Comparison of ENCODE assay signal across 8 mouse cellular contexts in the genomic region with DNA sequence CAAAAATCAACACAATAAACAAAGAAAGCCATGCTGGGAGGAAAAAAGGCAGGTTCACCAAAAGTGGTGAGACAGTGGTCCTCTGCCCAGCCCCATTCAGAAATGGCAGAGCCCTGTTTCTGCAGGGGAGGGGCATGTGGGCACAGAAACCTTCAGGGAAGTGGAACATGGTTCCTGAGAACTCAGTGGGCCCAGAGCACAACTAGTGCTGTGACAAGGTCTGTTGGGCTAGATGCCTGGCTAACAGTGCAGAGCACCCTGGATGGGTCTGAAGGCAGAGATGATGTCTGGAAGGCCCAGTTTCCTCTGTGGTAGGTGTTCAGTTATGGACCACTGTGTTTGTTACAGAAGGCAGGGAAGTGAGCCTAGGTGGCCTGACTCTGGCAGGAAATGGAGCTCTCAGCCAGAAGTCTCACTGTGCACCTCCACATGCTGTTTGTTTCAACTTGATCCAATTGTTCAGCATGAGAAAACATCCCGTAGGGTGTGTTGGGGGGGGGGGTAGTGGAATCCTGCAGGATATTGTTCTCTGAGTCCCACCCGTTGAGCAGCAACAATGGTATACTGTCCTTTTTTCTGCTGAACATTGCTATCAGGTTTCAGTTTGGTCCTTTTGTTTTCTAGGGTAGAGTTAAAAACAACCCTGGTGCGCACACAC.
DNase-seq lines count a peak whose midpoint lies in the region; ATAC-seq and TF ChIP-seq lines count a peak whose summit lies in the region.

No protein-coding gene starts in this region.

- no peak for ATAC-seq in lung, embryonic 15.5 days (ENCODE audit: borderline replicate concordance, extremely low read depth, low FRiP score, low TSS enrichment)
- ATAC-seq in embryonic facial prominence, embryonic 13.5 days (ENCODE audit: insufficient number of reproducible peaks, insufficient read depth, low FRiP score, low TSS enrichment, low read depth) = no peak
- peak; percentile 20 for ATAC-seq in heart, postnatal 0 days (ENCODE audit: insufficient read depth, low read depth)
- ATAC-seq in neural tube, embryonic 13.5 days (ENCODE audit: low read depth) = peak; percentile 45

- no peaks in the 10 kb centered on the region for H3K27me3 ChIP-seq in lung, embryonic 15.5 days
- no peaks in the 10 kb centered on the region for H3K27me3 ChIP-seq in embryonic facial prominence, embryonic 13.5 days
- no peaks in the 10 kb centered on the region for H3K27me3 ChIP-seq in heart, postnatal 0 days (ENCODE audit: control insufficient read depth, insufficient read depth, low read length)
- no peaks in the 10 kb centered on the region for H3K27me3 ChIP-seq in neural tube, embryonic 13.5 days

- no peak for DNase-seq in lung, adult 18-20 months
- no peak for DNase-seq in heart, postnatal 0 days (ENCODE audit: low spot score)
- DNase-seq in frontal cortex, postnatal 14 days (ENCODE audit: low spot score in 2 of 2) = no peak
- DNase-seq in layer of hippocampus, postnatal 25 days (ENCODE audit: extremely low spot score in 1 of 2, low spot score in 1 of 2) = no peak
- no peak for DNase-seq in right cerebral cortex, postnatal 4 days

- H3K9me3 ChIP-seq in lung, embryonic 15.5 days = no peaks in the 10 kb centered on the region
- H3K9me3 ChIP-seq in embryonic facial prominence, embryonic 13.5 days = no peaks in the 10 kb centered on the region
- no peaks in the 10 kb centered on the region for H3K9me3 ChIP-seq in heart, postnatal 0 days (replicated peaks; ENCODE audit: control insufficient read depth, low read length)
- H3K9me3 ChIP-seq in neural tube, embryonic 13.5 days = no peaks in the 10 kb centered on the region

- WGBS in lung, embryonic 15.5 days = 67% methylated on average over 3 of the region's 3 CpGs
- WGBS in embryonic facial prominence, embryonic 13.5 days = 30% methylated on average over 3 of the region's 3 CpGs
- WGBS in heart, postnatal 0 days = 62% methylated on average over 3 of the region's 3 CpGs
- WGBS in neural tube, embryonic 13.5 days = 8% methylated on average over 3 of the region's 3 CpGs

- no peaks in the 10 kb centered on the region for H3K36me3 ChIP-seq in lung, embryonic 15.5 days
- no peaks in the 10 kb centered on the region for H3K36me3 ChIP-seq in embryonic facial prominence, embryonic 13.5 days
- no peaks in the 10 kb centered on the region for H3K36me3 ChIP-seq in heart, postnatal 0 days (replicated peaks; ENCODE audit: control insufficient read depth, insufficient read depth, low read length)
- no peaks in the 10 kb centered on the region for H3K36me3 ChIP-seq in neural tube, embryonic 13.5 days

- no peak overlapping the region for H3K9ac ChIP-seq in lung, embryonic 15.5 days
- no peak overlapping the region for H3K9ac ChIP-seq in embryonic facial prominence, embryonic 13.5 days
- H3K9ac ChIP-seq in heart, postnatal 0 days (replicated peaks; ENCODE audit: low read depth, low read length) = no peak overlapping the region
- 0 out of 2 replicates have a peak overlapping the region, but pooled peaks have one; percentile 27 for H3K9ac ChIP-seq in neural tube, embryonic 13.5 days

- no peak overlapping the region for H3K4me3 ChIP-seq in lung, embryonic 15.5 days
- H3K4me3 ChIP-seq in embryonic facial prominence, embryonic 13.5 days = no peak overlapping the region
- no peak overlapping the region for H3K4me3 ChIP-seq in heart, postnatal 0 days (ENCODE audit: low read depth, low read length)
- no peak overlapping the region for H3K4me3 ChIP-seq in neural tube, embryonic 13.5 days

- peak overlapping the region; percentile 70 for H3K27ac ChIP-seq in lung, embryonic 15.5 days
- H3K27ac ChIP-seq in embryonic facial prominence, embryonic 13.5 days = peak overlapping the region; percentile 60
- peak overlapping the region; percentile 82 for H3K27ac ChIP-seq in heart, postnatal 0 days (ENCODE audit: low read depth)
- peak overlapping the region; percentile 83 for H3K27ac ChIP-seq in neural tube, embryonic 13.5 days (replicated peaks)

- no peak for TF ChIP-seq EP300 in heart, postnatal 0 days (IDR thresholded peaks at IDR 0.05; ENCODE audit: low read depth)

- peaks cover 36% of the 10 kb centered on the region for H3K4me1 ChIP-seq in lung, embryonic 15.5 days
- peaks cover 29% of the 10 kb centered on the region for H3K4me1 ChIP-seq in embryonic facial prominence, embryonic 13.5 days
- peaks cover 43% of the 10 kb centered on the region for H3K4me1 ChIP-seq in heart, postnatal 0 days (ENCODE audit: control insufficient read depth, insufficient read depth)
- peaks cover 50% of the 10 kb centered on the region for H3K4me1 ChIP-seq in neural tube, embryonic 13.5 days (replicated peaks)

- TF ChIP-seq CTCF in heart, postnatal 0 days (IDR thresholded peaks at IDR 0.05; ENCODE audit: low read depth) = no peak

- H3K4me2 ChIP-seq in lung, embryonic 15.5 days = no peak overlapping the region; the same call in 1 of the 2 replicates
- H3K4me2 ChIP-seq in embryonic facial prominence, embryonic 13.5 days = peak overlapping the region; percentile 35
- H3K4me2 ChIP-seq in heart, postnatal 0 days (ENCODE audit: low read depth, low read length) = peak overlapping the region; percentile 23; the same call in 1 of the 2 replicates
- no peak overlapping the region; the same call in 1 of the 2 replicates for H3K4me2 ChIP-seq in neural tube, embryonic 13.5 days

Comparison
In these comparisons a context has a peak if more than half of its experiments do, and no peak if none do; other contexts are left out.
1. ATAC-seq: peak in heart, postnatal 0 days (single experiment) and neural tube, embryonic 13.5 days (single experiment); none in lung, embryonic 15.5 days (single experiment) and embryonic facial prominence, embryonic 13.5 days (single experiment).
2. H3K4me2 ChIP-seq: peak in embryonic facial prominence, embryonic 13.5 days (single experiment) and heart, postnatal 0 days (single experiment); none in lung, embryonic 15.5 days (single experiment) and neural tube, embryonic 13.5 days (single experiment).
3. Peak in every context shown above with its lines, with median percentiles within 50 percentile points of each other: H3K27ac ChIP-seq.